In the genomic region with DNA sequence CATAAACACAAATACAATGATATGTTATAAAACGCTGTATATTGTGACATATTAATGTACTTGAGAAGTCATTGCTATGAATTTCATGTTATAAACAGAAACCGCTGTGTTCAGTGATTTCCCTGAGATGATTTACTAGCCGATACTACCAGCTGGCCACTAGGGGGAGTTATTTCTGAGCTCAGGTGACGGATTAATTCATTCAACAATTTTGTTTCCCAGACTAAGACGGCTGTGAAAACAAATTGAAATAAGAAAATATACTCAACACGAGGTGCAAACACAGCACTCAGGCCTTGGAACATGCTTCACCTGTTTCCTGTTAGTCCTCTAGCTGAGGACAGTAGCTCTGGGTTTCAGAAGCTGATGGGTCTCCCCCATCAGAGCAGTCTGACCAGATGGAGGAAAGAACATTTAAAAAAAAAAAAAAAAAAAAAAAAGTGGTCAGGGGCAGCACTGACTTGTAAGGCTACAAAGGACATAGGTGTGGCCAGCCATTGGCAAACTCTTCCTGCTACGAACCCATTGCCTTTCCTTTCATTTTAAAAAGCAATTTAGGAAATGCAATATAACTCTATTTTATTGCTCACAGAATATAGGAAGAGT, we compare ENCODE assay signal across 11 mouse cellular contexts. TPM values are rescaled to one million over a fixed set of nuclear protein-coding genes. Genes with fewer than 3 reads are reported as not detected.
DNase-seq lines count a peak whose midpoint lies in the region; ATAC-seq lines count a peak whose summit lies in the region.
"Had no signal": no experiment of that assay in that cellular context is flagged by ENCODE, and none has a peak within 500 bp of the region (broad histone marks: within the 10 kb centered on the region; RNA-seq: fewer than 3 reads in every experiment).

No protein-coding gene starts in this region.

- DNase-seq in kidney, adult 9 months = peak; percentile 15
- no peak for DNase-seq in kidney, adult 8-10 months
- DNase-seq in B cell, adult 2 months = peak; percentile 45 to 49
- peak; percentile 38 for DNase-seq in ES-CJ7 (ENCODE audit: low read depth, low spot score)
- no peak for DNase-seq in urinary bladder, postnatal 25 days (ENCODE audit: low spot score)
- no peak for DNase-seq in cerebellum, adult 11 months
- DNase-seq in layer of hippocampus, adult 11-12 months (ENCODE audit: low spot score) = no peak
- DNase-seq: adrenal gland, adult 8-10 months; gastrocnemius, postnatal 36 days had no signal

- ATAC-seq in hematopoietic stem cell, adult 5-6 weeks (replicated peaks in 1 of 2; ENCODE audit: insufficient read depth in 1 of 2, low FRiP score in 2 of 2, low TSS enrichment in 1 of 2, low read depth in 1 of 2, poor library complexity in 2 of 2, severe bottlenecking in 2 of 2) = peak; percentile 65 to 68; a peak in 3 of 4 replicates

RNA-seq across cellular contexts. Expression of a gene that starts 15.7 kb away (rescaled TPM):
- total RNA-seq in hematopoietic stem cell, adult 5-6 weeks (2017) = not detected in 2 replicates
- total RNA-seq: adrenal gland, adult 8-10 months; gastrocnemius, postnatal 36 days; monocyte, adult 5-6 weeks had no signal

RNA-seq across cellular contexts. Expression of a gene that starts 16.6 kb away (rescaled TPM):
- 134 and 145 TPM in 2 replicates for total RNA-seq in hematopoietic stem cell, adult 5-6 weeks (2017)

RNA-seq across cellular contexts. Expression of a gene that starts 18.6 kb away (rescaled TPM):
- total RNA-seq in hematopoietic stem cell, adult 5-6 weeks (2017) = 8.0 and 12.4 TPM in 2 replicates

RNA-seq across cellular contexts. Expression of a gene that starts 36.5 kb away (rescaled TPM):
- total RNA-seq in hematopoietic stem cell, adult 5-6 weeks (2017) = 1.1 TPM in 1 of 2 replicates, not detected in the other
- total RNA-seq: gastrocnemius, postnatal 36 days; monocyte, adult 5-6 weeks had no signal

RNA-seq across cellular contexts. Expression of a gene that starts 38.8 kb away (rescaled TPM):
- not detected in 2 replicates for total RNA-seq in hematopoietic stem cell, adult 5-6 weeks (2017)
- total RNA-seq: gastrocnemius, postnatal 36 days; monocyte, adult 5-6 weeks had no signal

Comparison
In these comparisons a context has a peak if more than half of its experiments do, and no peak if none do; other contexts are left out.
1. DNase-seq: peak in kidney, adult 9 months (single experiment), B cell, adult 2 months (2 of 2) and ES-CJ7 (single experiment); none in kidney, adult 8-10 months (0 of 2), urinary bladder, postnatal 25 days (single experiment), cerebellum, adult 11 months (single experiment) and layer of hippocampus, adult 11-12 months (single experiment).